Mouse (Mus musculus): Measurements from ENCODE around the gene Me1.

The Me1 gene

DNA sequence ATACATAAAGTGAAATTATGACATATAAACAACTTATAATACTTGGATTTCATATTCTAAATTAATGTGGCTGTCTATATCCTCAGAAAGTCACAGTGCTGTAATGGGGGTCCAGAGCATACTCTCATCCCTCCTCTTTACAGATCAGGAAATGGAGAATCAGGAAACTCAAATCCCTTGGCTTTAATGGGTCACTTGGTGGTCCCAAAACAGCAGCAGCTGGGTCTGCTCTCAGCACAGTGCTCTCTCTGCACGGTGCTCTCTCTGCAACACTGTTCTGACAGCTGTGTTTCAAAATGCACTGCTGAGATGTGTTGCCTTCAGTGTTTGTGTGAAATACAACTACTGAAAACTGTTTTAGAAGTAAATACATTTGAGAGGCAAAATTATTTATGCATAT, 43.6 kb downstream of the Me1 start:
- WGBS = 65% methylated on average over 1 of the region's 1 CpGs

DNA sequence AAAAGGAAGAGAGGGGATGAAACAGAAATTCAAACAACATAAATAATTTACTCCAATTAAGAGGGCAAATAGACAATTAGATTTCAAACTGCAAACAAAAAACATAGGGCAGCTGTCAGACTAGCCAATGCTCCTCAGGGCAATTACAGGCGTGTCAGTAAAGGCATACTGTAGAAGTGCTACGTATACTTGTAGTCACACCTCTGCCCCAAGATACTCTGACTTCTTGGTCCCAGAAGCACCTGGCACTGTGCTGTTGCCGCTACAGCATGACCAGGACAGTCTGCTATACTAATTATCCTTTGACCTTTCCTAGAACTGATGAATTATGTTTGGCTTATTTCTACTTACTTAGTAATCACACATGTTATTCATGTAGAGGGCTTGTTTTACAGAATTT, 44.5 kb downstream of the Me1 start:
- 89% methylated on average over 3 of the region's 3 CpGs for WGBS

DNA sequence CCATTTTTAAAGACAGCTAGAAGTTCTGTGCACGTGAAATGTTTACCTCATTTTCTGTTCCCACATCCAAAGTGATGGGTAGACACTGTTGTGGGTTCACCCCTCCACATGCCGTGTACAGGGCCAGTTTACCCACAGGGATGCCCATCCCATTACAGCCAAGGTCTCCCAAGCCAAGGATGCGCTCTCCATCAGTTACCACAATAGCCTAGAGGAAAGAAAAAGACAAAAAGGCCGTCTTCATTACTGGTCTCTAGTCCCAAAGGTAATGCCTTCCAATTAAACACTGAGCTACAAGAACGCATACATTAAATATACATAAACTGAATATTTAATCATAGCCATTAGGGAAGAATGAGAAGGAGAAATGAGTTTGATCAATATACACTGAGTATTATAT, 44.9 kb downstream of the Me1 start:
- WGBS = 88% methylated on average over 5 of the region's 5 CpGs

DNA sequence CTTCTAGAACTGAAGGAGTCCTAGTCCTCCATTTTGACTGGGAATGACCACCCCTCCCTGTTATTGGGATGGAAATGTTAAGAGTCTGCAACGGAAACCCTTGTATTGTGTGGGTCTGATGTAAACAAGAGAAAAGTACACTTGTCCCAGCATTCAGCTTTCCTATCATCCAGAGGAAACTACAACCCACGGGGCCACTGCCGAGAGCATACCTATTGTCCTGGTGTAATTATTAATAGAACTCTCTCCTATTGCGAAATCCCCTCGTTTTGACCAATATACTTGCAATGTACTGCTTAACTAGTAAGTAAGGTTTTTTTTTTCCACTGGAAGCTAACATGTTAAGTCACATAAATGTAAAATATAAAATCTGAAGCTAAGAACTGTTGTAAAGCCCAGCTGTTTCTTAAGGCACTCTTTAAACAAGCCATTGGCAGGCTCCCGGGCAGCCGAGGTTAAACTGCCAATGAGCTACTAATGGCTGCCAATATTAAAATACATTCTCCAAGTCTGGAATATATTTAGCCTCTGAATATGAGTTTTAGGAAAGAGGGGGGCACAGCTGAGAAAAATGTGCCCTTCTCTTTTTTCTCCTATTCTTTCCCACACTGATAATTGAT, 47.7 kb downstream of the Me1 start:
- 51% methylated on average over 7 of the region's 7 CpGs for WGBS

DNA sequence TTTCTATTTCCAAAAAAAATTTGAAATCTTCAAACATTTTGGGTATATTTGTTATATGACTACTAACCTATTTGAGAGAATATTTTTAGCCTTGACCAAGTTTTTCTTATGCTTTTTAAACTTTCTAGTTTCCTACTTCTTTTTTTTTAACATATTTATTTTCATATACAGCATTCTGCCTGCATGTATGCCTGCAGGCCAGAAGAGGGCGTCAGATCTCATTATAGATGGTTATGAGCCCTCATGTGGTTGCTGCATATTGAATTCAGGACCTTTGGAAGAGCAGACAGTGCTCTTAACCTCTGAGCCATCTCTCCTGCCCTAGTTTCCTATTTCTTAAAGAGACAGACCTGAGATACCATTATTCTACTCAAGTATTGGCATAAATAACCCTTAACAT, 48.9 kb downstream of the Me1 start:
- 4% methylated on average over 1 of the region's 1 CpGs for WGBS

DNA sequence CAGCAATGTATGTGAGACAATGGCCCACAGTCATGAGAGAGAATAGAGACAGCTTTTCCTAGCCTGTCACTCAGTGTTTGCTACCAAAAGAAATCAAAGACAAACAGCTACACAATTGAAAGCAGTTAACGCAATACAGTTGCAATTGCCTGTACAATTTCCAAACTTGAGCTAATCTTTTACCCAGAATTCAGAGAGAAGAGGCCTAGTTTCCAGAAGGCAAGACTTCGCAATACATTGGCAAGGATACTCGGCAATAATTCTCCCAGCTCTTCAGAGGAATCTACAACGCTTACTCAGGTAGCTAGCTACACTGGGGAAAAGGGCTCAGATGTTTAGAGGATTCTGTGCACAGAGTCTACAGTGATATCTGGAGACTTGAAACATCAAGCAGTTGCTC, 52.3 kb downstream of the Me1 start:
- 77% methylated on average over 4 of the region's 4 CpGs for WGBS

DNA sequence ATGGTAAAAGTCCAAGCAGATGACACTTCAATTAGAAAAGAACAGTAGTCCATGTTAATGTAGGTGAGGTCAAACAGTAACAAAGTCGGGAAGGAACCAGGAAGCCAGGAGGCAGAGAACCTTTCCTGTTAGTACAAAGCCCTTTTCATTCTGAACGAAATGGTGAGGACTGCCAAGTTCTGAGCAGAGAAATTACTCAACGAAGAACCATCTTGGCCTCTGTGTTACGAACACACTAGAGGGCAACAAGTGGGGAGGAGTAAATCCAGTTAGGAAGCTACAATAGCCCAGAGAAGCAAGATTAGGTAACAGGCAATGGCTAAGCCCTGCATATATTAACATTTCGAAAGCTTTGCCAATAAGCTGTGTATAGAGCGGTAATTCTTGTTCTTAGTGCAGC, 57.0 kb downstream of the Me1 start:
- WGBS = 43% methylated on average over 6 of the region's 6 CpGs

DNA sequence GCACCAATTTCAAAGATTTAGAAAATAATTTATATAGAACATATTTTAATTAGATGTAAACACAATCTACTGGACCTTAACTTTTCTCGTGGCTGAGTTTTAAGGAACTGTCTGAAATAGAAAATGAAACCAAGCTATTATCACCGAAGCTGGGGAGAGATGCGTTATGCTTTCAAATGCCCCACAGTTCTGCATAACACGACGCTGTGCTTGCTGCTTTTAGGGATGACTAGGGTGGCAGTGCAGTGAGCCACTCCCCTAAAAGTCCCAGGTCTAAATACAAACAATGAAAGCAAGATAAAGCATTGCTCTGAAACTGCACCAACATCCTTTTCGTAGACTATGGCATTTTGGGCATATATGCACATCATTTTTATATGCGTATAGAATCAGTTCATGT, 64.6 kb downstream of the Me1 start:
- WGBS = 56% methylated on average over 7 of the region's 7 CpGs

DNA sequence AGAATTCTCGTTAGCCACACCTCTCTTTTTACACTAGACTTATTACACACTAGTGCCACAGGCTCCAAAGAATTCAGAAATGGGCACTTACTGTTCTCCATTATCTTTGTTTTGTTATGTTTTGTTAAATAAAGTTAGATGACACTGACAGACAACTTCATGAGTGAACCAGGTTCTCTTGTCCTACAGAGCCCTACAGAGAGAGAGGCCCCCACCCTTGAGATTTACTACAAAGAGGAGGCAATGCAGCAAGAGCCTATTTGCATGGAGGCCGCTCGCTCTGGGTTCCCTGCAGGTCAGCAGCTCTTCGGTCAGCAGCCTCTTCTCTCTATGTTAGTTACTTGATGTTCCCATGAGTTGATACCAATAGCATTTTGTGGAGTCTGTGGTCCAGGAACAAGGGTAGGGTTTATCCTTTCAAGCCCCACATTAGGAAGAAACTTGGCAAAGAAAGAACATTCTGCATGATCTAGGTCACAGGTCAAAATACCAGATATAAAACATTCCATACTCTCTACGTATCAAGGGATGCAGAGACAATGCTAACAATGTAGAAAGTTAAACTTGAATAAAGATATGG, 65.3 kb downstream of the Me1 start:
- WGBS = 89% methylated on average over 5 of the region's 5 CpGs

DNA sequence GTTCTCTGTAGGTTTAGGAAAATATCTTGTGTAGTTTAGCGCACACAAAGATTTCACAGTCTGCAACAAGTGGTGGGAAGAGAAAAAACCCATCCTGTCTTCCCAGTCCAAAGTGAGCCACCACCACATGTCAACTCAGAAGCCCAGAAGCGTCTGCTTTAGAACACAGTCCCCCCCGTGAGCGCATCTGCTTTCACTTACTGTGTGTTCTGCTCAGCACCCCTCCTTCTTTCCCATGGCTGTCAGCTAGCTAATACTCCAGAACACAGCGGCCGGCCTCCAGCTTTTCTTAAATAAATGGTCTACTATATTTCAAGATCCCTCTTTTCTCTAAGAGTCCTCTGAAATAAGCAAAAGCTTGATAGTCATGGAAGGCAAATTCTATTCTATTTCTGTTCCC, 66.4 kb downstream of the Me1 start:
- 60% methylated on average over 6 of the region's 6 CpGs for WGBS

DNA sequence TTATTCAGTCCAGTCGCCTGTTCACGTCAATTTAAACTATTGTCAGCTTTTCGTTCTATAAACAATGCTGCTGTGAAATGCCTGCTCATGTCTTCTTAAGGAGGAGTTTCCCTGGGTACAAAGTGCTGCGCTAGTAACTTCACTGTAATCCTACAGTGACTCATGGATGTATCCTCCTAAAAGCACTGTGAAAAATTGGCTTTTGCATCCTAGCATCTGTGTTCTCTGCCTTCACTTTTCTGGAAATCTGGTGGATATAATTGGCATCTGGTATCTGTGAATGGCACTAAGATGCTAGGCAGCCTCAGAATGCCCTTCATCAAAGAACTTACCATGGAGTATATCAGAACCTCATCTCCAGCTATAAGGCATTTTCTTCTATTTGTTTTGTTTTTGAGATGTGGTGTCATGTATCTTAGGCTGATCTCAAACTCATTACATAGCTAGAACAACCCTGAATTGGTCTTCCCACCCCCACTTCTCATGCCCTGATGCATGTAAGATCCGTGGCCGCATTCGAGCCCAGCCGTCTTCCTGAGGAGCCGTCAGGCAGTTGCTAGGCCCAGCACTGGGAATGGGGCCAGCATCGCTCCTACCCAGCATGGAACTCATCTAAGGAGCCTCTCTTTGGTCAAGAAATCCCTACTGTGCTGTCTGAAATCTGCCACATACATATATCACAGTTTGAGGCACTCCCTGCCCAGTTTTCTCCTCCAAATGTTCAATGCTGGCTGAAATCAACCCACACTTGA, 67.8 kb downstream of the Me1 start:
- WGBS = 48% methylated on average over 10 of the region's 10 CpGs

DNA sequence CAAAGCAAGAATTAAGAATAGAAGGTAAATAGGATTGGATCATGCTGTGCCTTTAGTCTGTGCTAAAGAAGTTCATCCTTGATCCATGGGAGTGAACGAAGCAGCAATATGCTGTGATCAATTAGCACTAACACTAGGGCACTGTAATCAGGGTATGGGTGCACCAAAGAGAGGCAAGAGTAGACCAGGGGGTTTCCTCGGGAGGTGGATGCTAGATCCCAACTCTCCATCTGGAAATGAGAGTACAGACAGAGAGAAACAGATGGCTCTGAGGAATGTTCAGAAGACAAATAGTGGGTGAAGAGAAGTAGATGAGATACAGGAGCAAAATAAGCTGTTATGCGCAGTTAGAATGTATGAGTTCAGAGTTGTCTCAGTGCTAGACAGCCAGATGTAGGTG, 68.8 kb downstream of the Me1 start:
- WGBS = 45% methylated on average over 3 of the region's 3 CpGs

DNA sequence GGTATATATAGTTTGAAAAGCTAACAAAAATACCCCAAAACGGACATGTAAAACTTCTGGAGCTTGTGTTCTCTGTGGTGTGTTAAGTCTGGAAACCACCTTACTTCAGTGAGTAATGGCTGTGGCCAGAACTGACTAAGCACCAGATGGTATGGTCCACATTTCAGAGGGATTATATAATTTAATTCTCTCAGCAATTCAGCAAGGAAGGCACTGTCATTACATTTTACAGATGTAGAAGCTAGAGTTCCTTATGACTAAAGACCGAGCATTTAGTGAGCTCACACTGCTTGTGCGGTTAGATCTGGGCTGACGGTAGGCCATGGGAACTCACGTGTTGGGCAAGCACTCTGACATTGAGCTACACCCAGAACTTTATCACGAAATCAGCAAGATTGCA, 71.0 kb downstream of the Me1 start:
- 66% methylated on average over 6 of the region's 6 CpGs for WGBS

DNA sequence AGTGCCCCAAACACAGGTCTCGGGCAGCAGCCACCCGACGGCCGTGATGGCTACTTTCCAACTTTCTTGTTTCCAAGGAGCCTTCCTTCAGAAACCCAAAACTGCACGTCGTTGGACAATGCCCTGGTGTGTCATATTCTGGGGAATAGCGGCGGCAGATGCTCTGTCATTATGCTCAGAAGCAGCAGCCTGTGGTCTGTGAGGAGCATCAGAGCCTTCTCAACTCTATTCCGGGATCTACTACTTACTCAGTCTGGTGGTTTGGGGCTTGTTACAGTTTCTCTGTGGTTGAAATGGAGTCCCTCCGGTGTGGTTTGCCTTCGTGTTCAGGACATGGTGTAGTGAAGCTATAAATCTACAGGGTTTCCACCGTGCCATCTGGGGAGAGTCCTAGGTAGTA, 71.7 kb downstream of the Me1 start:
- 49% methylated on average over 12 of the region's 12 CpGs for WGBS

DNA sequence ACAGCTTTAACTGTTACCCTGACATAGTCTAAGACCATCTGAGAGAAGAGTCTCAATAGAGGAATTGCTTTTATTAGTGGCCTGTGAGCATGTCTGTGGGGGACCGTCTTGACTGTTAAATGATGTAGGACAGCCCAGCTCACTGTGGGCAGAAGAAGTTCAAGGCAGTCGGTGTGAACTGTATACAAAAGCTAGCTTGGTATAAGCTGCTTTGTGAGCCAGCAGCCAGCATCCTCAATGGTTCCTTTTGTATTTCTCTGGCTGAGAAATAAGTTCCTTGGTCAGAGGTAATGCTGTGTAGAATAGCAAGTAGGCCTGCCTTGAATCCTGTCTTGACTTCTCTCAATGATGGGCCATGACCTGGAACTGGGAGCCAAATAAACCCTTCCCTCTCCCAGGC, 73.7 kb downstream of the Me1 start:
- 60% methylated on average over 2 of the region's 2 CpGs for WGBS

DNA sequence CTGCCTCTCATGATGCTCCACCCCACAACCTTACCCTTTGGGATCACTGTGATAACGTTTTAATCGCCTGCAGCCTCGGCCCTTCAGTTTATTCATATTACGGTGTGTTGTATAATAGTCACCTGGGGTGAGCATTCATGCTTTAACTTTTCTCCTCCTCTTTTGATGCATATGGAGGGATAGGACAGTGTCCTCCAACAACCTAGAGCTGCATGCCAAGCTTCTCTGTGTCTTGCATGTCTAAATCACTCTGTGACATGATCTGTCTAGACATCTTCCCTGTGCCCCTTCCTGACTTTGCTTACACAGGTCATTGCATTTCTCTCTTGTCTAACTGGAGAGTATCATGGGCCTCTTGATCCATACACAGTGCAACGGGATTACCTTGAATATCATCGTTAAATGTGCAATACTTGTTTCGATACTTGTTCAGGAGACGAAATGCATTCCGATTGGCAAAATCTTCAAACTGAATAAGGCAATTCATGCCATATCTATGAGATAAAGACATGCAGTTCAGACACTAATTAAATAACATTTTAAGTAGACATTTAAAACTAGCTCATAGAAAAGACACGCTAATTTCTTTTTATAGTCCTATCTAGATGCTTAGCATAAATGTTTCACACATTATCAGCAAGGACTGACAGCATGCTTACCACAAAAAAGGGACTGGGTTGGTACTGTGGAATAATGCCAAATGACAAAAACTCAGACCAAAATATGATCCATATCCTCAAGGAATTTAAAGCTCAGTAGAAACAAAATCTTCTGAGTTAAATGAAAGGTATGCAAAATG, 76.2 kb downstream of the Me1 start:
- 78% methylated on average over 10 of the region's 10 CpGs for WGBS

DNA sequence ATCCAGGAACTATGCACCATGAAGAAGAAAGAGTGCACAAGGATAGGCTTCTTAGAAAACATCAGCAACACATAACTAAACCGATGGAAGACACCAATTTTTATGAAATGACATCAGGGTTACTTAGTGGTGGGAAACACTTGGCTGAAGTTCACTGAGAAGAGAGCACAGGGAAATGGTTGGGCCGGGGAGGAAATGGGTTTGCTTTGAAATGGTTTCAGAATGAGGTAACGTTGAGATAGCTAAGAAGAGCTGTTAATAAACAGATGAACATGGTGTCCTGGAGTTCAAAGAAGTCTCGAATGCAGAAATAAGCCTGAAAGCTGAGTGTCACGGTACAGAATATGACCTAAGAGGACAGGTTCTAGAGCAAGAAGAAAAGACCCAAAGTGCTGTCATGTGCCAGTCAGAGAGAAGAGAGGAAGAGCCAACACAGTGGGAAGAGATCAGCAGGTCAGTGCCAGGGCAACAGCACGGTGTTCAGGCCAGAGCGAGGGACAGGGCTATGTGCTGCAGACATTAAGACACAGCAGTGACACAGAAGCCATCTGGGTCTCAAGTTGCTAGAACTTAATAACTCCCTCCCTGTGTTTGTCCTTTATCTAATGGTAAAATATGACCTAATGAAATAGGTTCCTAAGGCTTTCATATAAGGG, 77.8 kb downstream of the Me1 start:
- WGBS = 70% methylated on average over 7 of the region's 7 CpGs

DNA sequence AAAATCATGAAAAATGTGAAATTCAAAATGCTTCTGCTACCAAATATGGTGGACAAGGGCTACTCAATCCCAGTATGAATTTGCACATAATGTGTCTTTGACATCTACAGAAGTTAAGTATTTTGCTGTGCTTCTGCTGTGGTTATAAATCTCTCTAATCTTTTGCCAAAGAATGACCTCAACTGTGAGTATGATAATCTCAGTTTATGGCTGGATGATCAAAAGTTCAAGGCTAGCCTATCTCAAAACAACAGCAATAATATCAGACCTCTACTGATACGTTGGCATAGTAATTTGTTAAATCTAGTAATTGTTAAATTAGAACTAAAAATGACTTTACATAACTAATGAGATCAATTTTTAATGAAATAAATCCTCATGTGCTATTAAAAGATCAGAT, 80.0 kb downstream of the Me1 start:
- WGBS = 90% methylated on average over 1 of the region's 1 CpGs

DNA sequence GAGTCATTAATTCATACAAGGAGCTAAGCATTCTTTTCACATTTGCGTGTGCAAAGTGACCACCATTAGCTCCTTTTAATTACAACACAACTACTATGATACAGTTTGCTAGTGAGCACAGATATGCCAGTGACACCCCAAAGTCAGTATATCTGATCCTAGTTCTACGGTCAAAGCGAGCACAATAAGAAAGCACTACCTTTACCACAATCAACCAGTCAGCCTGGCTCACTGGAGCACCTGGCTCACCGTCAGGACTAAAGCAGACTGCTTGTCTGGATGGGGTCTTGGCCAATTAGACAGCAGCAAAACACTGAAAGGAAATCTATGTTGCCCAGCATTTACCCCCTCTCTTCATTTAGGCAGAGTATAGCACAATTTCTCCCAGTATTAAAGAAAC, 83.7 kb downstream of the Me1 start:
- 95% methylated on average over 4 of the region's 4 CpGs for WGBS

DNA sequence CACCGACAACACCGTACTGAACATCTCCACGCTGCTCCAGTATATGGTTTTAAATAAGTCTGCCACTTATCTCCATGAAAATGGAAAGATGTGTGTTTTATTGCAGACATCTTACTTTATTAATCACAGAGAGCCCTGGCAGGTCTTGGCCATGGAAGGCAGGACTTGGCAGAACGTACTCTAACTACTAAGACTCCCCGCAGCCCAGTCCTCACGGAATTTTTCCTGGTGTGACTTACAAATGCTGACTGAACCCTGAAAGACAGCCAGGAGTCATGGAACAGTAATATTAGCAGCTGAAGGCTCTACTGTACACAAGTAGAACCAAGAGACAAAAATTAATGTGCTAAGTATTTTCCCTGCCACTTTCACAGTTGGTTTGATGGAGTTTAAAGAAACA, 90.0 kb downstream of the Me1 start:
- 86% methylated on average over 6 of the region's 6 CpGs for WGBS

DNA sequence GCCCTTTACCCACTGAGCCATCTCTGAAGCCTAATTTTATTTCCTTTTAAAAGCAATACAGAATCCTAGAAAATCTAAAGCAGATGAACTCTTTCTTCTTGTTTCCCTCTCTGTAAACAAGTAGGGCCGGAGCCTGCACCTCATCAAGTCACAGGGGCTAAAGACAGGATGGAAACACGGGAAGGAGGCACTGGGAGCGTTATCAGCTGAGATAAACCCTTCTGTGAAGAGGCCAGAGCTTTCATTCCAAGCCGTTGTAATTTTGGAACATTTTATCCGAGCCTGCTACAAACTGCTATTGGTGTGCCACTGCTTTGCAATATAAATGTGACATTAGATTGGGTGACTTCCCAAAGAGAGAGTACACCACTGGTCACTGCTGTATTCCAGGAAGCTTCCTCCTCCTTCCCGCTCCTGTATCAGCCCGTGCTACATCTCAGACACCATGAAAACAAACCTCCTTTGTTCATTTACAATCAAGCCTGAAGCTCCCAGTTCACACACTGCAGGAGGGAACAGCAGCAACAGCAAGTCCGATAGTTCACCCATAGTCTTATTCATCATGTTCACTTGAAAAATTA, 95.9 kb downstream of the Me1 start:
- 61% methylated on average over 8 of the region's 8 CpGs for WGBS

DNA sequence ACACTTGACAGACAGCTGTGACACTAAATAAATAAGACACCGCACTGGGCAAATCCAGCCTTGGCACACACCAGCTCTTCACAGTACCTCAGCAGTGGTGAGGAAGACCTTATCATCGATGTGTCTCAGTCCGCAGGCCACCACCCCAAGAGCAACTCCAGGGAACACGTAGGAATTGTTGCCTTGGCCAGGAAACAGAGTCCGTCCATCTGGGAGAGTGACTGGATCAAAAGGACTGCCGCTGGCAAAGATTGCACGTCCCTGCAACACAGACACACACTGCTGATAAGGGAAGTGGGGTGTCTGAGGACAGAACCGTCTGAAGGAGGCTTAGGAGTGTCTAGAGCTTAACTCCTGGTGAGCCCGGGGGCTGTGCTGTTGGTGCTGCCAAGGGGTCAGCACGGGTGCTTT, 101.4 kb downstream of the Me1 start:
- 58% methylated on average over 10 of the region's 10 CpGs for whole genome bisulfite sequencing
